Mouse (Mus musculus) liver, adult 2 months (tissue): ENCODE measurements around the gene Ccn2. TPM values are rescaled to one million over a fixed set of nuclear protein-coding genes. Genes with fewer than 3 reads are reported as not detected.

Experiments
- DNase-seq: peaks from one replicate; pipeline ENCODE4 v3.0.0-alpha.2; 2011; ENCODE audit warnings: low read depth, low spot score; ENCODE audit errors: extremely low read depth
- H3K27ac ChIP-seq: fragments of 200-500 bp; replicated peaks from 2 replicates; pipeline ENCODE4 v1.5.1; 2012; ENCODE audit warnings: low read depth, mild to moderate bottlenecking, control low read depth, inconsistent platforms, low read length; ENCODE audit not compliant: insufficient read depth
- H3K27me3 ChIP-seq: fragments of 200-500 bp; 2 replicates; pipeline ENCODE4 v1.6.1; 2012; ENCODE audit warnings: mild to moderate bottlenecking, moderate library complexity, low read length, inconsistent platforms; ENCODE audit not compliant: control insufficient read depth, insufficient read depth
- H3K36me3 ChIP-seq: fragments of 200-500 bp; 2 replicates; pipeline ENCODE4 v1.6.1; 2012; ENCODE audit warnings: low read length, inconsistent platforms; ENCODE audit not compliant: control insufficient read depth, insufficient read depth
- H3K4me1 ChIP-seq: fragments of 200-500 bp; 2 replicates; pipeline ENCODE4 v1.6.1; 2011; ENCODE audit warnings: low read length; ENCODE audit not compliant: control insufficient read depth, insufficient read depth
- H3K4me3 ChIP-seq: fragments of 200-500 bp; 2 replicates; pipeline ENCODE4 v1.5.1; 2011; ENCODE audit warnings: low read depth, mild to moderate bottlenecking, control low read depth, low read length, moderate library complexity; ENCODE audit not compliant: insufficient read depth
- H3K79me2 ChIP-seq: fragments of 200-500 bp; 2 replicates; pipeline ENCODE4 v1.6.1; 2012; ENCODE audit warnings: inconsistent platforms, mild to moderate bottlenecking, low read length, moderate library complexity; ENCODE audit not compliant: control insufficient read depth, insufficient read depth
- H3K9ac ChIP-seq: fragments of 200-500 bp; 2 replicates; pipeline ENCODE4 v1.6.1; 2012; ENCODE audit warnings: low read depth, mild to moderate bottlenecking, control low read depth, inconsistent platforms, low read length
- CTCF ChIP-seq: fragments of 200-500 bp; IDR thresholded peaks from 2 replicates; pipeline ENCODE4 v1.5.1; 2011; ENCODE audit warnings: low read depth, low read length, control low read depth
- POLR2A ChIP-seq: fragments of 200-500 bp; IDR thresholded peaks from 2 replicates; pipeline ENCODE4 v1.6.1; 2011; ENCODE audit warnings: low read length, control low read depth; ENCODE audit not compliant: insufficient read depth; ENCODE audit errors: extremely low read depth
- WGBS: fragments of 180-500 bp; shearing (Covaris S2); methylation state at CpG from one replicate; pipeline ENCODE4 v1.1.7; 2018; 5-methylcytosine and 5-hydroxymethylcytosine counted together
- polyA plus RNA-seq: library from polyadenylated mRNA; depleted of rRNA; stranded (reverse); fragments of >200 nt; gene quantifications from 2 replicates; pipeline ENCODE4 v1.2.3, GENCODE M21; 2012; rRNA removed
- total RNA-seq: library from RNA; depleted of rRNA; stranded (reverse); fragments of >200 nt; gene quantifications from 2 replicates; pipeline ENCODE4 v1.2.3, GENCODE M21; 2014; rRNA removed

Gene Ccn2
- total and polyA plus RNA-seq, 2 experiments, result 4.0 to 6.6 TPM

- DNase-seq, result no peak
- no peak overlapping the region for H3K4me3 ChIP-seq
- H3K79me2 ChIP-seq, result no peaks in the 10 kb centered on the region
- WGBS, result 91% methylated on average over 8 of the region's 8 CpGs
- no peaks in the 10 kb centered on the region for H3K27me3 ChIP-seq
- H3K9ac ChIP-seq, result no peak overlapping the region
- no peak overlapping the region for H3K27ac ChIP-seq
- no peak for TF ChIP-seq CTCF
- TF ChIP-seq POLR2A, result no peak
- peaks cover 9% of the 10 kb centered on the region; the same call in 1 of the 2 replicates for H3K36me3 ChIP-seq
- H3K4me1 ChIP-seq, result no peaks in the 10 kb centered on the region
Measured at GRCm38 (mm10) chr10:24645169-24645568, 49.9 kb downstream of the Ccn2 start.

Other genes starting within 250 kb of the Ccn2 start
- 16.2 and 19.0 TPM in 2 replicates for gene Enpp1, start 116.7 kb downstream of the Ccn2 start, total RNA-seq
- gene Enpp1, start 116.7 kb downstream of the Ccn2 start, polyA plus RNA-seq, result 5.2 and 5.8 TPM in 2 replicates
- gene Enpp3, start 247.4 kb downstream of the Ccn2 start, total RNA-seq, result 39.7 and 60.6 TPM in 2 replicates
- 11.4 and 12.4 TPM in 2 replicates for gene Enpp3, start 247.4 kb downstream of the Ccn2 start, polyA plus RNA-seq